Mouse (Mus musculus): Measurements from ENCODE around the gene Cd8a.

Gene Cd8a

DNA sequence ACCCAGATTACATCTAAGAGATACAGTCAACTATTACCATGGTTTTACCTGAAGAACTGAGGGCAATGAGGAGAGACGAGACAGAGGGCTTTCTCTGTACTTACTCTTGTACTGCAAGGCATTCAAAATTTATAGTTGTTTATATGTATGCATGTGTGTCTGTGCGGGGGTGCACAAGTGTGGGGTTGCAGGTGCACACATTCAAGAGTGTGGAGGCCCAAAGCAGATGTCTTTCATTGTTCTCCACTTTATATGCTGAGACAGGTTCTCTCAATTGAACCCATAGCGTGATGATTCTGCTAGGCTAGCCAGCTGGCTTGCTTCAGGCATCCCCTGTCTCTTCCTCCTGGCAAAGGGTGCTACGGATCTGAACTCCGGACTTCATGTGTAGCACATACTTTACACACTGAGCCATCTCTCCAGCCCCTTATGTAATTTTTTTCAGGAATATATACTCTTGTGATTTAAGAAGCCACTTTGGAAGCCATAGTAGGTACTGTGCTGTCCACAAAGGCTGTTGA, 2.1 kb upstream of the Cd8a start:
- DNase-seq (ENCODE audit: low spot score), result no peak

DNA sequence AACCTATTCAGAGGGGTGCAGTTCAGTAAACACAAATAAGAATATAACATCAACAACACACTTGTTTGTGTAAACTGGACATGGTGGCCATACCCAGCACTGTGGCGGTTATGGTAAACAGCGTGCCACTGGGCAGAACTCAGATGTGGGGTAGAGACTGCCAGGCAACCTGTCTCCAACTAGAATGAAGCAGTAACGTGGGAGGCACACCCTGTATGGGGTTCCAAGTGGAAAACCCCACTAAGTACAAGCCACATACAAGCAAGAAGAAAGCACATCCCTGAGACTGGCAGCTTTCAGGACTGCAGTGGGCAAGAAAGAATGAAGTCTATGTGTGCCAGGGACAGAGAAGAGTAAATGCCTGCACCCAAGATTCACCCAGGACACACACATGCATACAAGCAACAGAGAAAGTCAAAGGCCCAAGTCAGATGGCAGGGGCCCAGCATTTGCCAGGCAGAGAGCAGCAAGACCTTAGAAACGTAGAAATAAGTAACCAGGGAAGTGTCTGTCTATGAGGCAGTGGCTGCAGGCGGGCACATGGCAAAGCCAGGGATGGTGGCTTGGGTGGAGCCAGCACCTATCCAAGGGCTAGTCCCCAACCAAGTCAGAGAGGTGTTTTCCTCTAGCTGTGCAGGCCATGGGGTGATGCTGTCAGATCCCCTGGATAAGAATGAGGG, 1.0 kb upstream of the Cd8a start:
- no peak for DNase-seq (ENCODE audit: low spot score)

DNA sequence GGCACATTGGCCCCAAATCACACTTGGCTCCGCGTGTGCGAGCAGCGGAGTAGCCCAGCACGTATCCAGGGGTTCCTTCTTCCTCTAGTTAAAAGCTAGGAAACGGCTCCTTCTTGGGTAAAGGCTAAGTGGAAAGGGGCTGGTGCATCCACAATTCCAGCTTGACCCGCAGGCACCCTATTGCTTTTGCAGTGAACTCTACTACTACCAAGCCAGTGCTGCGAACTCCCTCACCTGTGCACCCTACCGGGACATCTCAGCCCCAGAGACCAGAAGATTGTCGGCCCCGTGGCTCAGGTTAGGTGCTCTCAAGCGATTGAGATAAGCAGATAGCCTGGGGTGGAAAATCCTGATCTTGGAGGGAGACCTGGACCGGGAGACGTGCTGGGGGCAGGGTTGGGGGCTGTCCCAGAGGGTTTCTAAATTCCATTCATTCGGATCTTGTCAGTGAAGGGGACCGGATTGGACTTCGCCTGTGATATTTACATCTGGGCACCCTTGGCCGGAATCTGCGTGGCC, 1.1 kb downstream of the Cd8a start:
- DNase-seq (ENCODE audit: low spot score), result no peak

DNA sequence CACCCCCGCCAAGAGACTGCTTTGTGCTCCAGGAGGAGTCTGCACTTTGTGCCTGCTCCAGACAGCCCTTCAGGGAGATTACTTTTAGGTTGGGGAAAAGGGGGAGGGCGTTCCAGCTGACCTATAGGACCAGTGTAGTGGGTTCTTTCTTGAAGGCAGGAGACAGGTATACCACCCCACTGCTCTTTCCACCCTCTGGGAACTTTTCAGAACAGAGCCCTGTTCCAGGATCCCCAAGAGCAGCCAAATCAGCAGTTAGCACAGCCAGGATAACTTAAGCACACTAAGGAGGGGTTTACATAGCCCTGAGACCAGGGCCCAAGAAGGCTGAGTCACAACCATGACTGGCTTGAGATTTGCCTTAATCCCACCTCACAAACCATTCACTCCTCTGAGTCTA, 1.7 kb downstream of the Cd8a start:
- DNase-seq (ENCODE audit: low spot score), result no peak

DNA sequence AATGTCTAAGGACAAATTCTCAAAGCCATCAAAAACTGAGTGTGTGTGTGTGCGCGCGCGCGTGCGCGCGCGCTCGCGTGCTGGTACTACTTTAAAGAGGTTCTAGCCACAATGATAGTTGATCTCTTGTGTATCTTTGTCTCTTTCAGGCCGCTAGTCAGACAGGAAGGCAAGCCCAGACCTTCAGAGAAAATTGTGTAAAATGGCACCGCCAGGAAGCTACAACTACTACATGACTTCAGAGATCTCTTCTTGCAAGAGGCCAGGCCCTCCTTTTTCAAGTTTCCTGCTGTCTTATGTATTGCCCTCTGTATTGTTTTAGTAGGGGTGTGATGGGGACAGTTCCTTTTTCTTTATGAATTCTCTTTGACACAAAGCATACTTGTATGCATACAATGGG, 3.5 kb downstream of the Cd8a start:
- DNase-seq (ENCODE audit: low spot score), result no peak

DNA sequence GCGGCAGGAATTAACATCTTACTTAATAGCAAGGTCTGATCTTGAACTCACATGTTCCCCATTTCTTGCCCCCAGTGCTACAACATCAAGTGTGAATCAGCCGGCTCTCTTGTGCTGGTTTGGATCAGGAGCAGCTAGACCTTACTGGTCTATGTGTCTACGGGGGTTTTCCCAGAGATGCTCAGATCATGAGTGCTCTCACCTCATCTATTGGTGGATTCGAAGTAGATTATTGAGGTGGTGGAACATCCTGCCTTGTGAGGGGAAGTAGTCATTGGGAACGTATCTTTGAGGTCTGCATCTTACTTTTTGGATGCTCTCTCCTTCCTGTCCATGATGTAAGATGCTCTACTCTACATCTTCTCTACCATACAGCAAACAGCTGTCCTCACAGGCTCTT, 8.4 kb downstream of the Cd8a start:
- DNase-seq (ENCODE audit: low spot score), result no peak

DNA sequence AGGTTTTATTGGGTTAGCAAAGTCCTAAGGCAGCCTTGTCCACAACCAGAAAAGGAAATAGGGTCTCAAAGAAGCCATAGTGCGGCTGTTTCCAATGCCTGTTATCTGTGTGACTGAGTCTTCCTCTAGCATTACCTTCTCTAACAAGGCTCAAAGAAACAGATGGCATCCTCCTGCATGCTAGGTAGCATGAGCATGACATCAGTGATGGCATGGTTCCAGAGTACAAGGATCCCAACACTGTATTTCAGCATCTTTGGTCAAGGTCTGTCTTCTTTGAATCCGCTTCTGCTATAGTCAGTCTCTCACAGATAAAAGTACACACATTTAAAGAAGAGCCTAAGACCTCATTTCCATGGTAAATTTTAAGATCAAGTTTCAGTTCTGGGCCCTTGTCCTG, 17.3 kb downstream of the Cd8a start:
- no peak for DNase-seq (ENCODE audit: low spot score)

DNA sequence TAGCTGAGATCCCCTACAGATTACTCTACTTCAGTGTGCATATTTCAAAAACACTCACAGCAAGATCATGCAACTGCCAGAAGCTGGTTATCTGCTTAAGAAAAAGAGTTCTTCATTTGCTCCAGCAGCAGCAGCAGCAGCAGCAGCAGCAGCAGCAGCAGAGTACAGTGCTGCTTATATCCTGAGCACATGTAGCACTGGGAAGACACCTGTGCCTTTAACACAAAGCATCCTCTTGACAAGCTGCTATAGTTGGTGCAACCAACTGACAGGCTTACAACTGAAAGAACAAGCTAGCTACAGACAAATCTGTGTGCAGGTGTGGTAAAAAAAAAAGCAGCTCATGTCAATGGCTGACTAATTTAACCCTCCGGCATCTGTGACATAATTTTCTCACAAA, 22.8 kb downstream of the Cd8a start:
- DNase-seq (ENCODE audit: low spot score), result no peak

DNA sequence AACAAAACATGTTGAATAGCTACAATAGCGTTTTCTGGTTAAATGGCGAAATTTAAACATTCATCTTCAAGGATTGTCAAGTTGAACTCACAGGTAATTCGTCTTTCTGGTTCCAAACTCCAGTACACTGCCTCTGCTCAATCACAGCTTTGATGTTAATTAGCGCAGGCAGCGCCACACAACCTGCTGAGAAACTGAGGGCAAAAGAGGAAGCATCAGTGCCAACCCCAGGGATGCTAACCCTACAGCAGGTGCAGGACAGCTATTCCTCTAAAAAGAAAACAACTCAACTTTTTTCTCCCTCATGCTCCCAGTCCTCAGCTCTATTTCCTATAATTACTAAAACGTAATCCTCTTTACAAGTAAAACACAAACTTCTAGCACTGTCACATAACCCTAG, 23.5 kb downstream of the Cd8a start:
- no peak for DNase-seq (ENCODE audit: low spot score)

DNA sequence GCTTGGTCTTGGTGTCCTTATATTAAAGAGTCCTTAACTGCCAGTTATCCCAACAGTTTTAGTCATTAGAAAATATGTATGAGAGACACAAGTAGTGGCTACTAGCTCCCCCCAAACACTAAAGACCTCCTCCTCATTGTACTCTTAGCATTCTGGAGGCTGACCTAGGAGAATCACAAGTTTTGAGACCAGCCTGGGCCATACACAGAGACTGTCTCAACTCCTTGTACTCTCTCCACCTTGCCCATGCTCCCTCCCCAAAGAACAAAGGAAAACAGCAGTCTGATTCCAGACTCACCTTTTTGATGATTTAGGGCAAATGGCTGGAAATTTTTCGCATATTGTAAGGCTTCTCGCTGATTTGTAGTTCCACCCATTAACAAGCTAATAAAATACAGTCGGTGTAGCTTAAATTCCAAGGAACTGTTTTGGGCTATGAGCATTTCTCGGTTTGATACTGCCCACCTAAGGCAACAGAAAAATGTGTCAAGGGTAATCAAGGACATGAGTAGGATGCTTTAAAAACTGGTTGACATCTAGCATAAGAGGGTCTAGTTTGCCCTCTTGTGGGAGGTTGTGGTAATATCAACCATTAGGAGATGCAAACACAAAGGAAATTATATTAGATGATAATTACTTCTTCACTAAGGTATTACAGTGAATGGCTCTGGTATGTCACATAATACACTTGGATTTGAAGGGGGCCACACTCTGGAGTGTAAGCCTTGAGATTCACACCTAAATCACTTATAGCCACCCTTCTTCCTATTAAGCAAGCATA, 25.8 kb downstream of the Cd8a start:
- peak; percentile 33 for DNase-seq (ENCODE audit: low spot score)

DNA sequence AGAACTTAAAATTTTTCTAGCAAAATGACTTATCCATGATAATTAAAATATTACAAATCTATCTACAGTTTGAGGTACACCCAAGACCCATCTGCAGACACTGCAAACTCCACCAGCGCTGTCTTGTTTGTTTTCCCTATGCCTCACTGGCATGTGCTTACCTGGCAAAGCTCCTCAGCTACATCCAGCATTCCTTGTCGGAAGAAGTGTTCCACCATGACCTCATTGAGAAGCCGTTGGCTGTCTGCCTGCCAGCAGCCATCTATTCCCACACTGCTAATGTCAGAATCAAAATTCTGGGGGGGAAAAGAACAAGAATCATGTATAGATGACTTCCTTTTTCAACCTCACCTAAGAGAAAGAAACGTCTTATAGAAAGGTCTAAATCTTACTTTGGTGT, 41.4 kb downstream of the Cd8a start:
- no peak for DNase-seq (ENCODE audit: low spot score)

DNA sequence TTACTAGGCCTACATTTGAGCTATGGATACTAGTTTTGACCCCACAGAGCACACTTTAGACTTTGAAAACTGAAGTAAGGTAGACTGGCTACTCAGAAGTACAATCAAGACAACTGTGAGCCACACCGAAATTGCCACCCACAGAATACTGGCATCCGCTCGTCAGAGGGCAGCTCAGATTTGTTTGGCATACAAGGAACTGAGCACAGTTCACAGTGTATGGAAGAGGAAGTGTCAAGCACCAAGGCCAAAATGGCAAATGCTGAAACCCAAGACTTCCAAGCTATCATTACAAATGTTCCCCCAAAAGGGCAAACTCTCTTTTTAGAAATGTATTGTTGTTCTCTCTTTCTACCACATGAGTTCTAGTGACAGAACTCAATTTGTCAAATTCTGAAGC, 42.2 kb downstream of the Cd8a start:
- DNase-seq (ENCODE audit: low spot score), result no peak

DNA sequence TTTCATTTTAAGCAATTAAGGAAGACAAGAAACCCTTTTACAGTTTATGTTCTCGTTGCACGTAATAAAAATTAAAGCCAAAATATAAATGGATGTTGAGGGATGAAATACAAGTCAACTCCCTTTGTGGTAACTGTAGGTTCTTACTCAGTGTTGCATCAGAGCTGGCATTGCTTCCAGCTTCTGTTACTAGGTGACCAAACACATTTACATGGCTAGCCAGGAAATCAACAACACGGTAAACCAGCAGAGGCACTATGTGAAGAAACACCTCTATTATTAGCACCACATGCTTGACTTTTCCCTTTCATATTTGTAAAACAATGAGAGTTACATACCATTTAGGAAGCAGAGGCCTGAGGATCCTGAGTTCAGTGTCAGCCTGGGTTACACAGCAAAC, 45.6 kb downstream of the Cd8a start:
- DNase-seq (ENCODE audit: low spot score), result no peak

DNA sequence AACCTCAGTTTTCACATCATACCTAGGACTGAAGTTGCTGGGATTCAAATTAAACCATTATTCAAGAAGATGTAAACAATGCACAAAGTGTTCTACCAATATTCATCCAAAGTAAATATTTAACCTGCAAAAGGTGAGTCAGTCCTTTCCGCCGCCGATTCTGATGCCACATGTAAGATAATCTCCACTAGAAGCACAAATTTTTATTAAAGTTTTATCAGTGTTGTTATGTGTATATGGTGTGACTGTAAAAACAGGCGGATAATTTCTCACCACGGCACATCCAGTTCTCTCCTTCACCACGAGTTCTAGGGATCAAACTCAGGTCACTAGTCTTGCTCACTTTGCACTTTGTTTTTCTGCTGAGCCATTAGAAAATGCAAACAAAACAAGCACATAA, 47.6 kb downstream of the Cd8a start:
- DNase-seq (ENCODE audit: low spot score), result no peak

DNA sequence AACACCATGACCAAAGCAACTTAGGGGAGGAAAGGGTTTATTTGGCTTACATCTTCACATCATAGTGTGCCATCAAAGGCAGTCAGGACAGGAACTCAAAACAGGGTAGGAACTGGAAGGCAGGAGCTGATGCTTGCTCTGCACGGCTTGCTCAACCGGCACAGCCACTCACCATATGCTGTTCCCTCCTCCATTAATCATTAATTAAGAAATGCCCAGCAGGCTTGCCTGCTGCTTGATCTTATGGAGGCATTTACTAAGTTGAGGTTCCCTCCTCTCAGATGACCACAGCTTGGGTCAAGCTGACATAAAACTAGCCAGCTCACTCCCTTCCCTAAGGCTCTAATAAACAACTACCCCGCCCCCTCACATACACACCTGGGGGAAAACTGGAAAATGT, 48.9 kb downstream of the Cd8a start:
- DNase-seq (ENCODE audit: low spot score), result no peak

DNA sequence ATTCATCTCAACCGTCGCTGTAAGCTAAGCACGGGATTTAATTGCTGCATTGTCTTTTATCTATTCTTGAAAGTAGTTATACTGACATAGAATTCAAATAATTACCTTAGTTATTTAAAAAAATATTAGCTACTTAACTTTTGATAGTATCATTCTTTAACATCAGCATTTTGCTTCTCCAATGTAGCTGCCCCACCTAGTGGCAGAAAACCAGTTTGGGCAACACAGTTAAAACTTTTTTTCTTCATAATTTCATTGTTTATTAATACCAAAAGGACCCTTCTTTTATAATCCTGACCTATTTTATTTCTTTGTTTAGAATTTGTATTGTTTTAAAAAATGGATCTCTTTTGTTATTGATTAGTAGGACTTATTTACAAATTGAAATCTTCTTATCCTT, 49.9 kb downstream of the Cd8a start:
- no peak for DNase-seq (ENCODE audit: low spot score)

DNA sequence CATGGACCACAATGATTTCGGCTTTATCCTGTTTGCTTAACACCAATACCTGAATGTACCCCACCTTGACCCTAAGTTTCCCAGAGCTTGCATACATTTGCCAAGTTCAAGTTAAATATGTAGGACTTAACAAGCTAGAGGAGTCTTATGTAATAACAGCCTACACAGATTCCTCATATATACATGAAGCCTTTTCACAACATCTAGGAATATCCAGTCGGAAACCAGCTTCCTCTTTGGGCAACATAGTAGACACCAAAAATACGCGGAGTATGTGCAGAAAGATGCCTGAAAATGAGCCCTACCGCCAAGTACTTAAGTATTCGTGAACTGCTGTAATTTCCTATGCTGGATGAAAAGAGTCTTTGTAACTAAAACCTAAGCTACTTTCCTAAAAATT, 52.5 kb downstream of the Cd8a start:
- DNase-seq (ENCODE audit: low spot score), result no peak

DNA sequence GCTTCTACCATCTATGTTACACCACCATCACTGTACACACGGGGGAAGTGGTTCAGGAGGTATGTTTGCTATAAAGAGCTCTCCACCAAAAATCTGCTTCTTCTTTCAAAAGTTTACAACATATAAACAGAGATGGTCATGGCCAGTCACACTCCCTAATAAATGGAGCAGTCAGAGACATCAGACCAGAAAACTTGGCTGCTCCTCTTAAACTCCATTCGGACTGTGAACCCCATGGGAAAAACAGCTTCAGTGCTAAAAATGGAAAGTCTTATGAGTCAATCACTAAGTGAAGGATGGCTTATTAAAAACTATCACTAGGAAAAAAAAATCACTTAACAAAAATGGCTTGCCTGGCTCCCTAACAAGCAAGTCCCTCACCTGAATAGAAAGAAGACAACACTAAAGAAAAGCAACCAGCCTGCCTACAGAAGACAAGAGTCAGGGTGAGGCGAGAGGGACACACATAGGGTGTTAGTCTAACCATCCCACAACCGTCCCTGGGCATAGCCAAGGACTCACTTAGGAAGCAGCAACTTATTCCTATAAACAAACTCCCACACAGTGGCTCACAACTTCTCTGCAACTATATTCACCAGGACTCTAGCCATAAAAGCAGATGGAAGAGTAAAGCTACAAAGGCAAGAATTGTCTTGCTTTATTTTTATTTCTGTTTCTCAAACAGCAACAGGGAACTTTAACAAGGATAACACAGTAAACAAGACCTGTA, 54.9 kb downstream of the Cd8a start:
- no peak for DNase-seq (ENCODE audit: low spot score)

Data from c-Kit-positive CD71-positive TER-119-positive erythroid progenitor cells, embryonic 14.5 days (primary cell).